Mouse (Mus musculus) lung, embryonic 14.5 days (tissue): ENCODE data around the gene 0610010K14Rik. TPM values are rescaled to one million over a fixed set of nuclear protein-coding genes. Genes with fewer than 3 reads are reported as not detected.

ENCODE experiments used
- ATAC-seq: fragments of 200-750 bp; cut with Nextera tagmentation; 2 replicates; pipeline ENCODE4 v1.8.0; 2017; ENCODE audit warnings: mild to moderate bottlenecking, moderate TSS enrichment, moderate library complexity; ENCODE audit not compliant: insufficient read depth
- DNase-seq: peaks from one replicate; pipeline ENCODE4 v3.0.0-alpha.2; 2015
- H3K27ac ChIP-seq: fragments of 300-500 bp; sonication (generic); 2 replicates; pipeline ENCODE4 v1.5.1; 2014; ENCODE audit warnings: low read depth, mild to moderate bottlenecking, moderate library complexity
- H3K27me3 ChIP-seq: fragments of 300-500 bp; sonication (generic); 2 replicates; pipeline ENCODE4 v1.6.1; 2014; ENCODE audit warnings: low read length, control low read depth; ENCODE audit not compliant: insufficient read depth
- H3K36me3 ChIP-seq: fragments of 300-500 bp; sonication (generic); 2 replicates; pipeline ENCODE4 v1.6.1; 2014; ENCODE audit warnings: control low read depth; ENCODE audit not compliant: insufficient read depth
- H3K4me1 ChIP-seq: fragments of 300-500 bp; sonication (generic); 2 replicates; pipeline ENCODE4 v1.6.1; 2014; ENCODE audit warnings: antibody characterized with exemption, control low read depth; ENCODE audit not compliant: insufficient read depth
- H3K4me2 ChIP-seq: fragments of 300-500 bp; sonication (generic); 2 replicates; pipeline ENCODE4 v1.6.1; 2014; ENCODE audit warnings: mild to moderate bottlenecking
- H3K4me3 ChIP-seq: fragments of 300-500 bp; sonication (generic); 2 replicates; pipeline ENCODE4 v1.5.1; 2014; ENCODE audit warnings: low read depth, low read length
- H3K9ac ChIP-seq: fragments of 300-500 bp; sonication (generic); 2 replicates; pipeline ENCODE4 v1.6.1; 2014
- H3K9me3 ChIP-seq: fragments of 300-500 bp; sonication (generic); 2 replicates; pipeline ENCODE4 v1.6.1; 2016; ENCODE audit warnings: low read depth, low read length, control low read depth
- CTCF ChIP-seq: IDR thresholded peaks from 2 replicates; pipeline ENCODE4 v1.5.1; 2016; ENCODE audit warnings: antibody characterized with exemption, low read depth
- WGBS: fragments of 180-500 bp; shearing (Covaris S2); extraction: QIAGEN DNeasy Blood & Tissue Kit; methylation state at CpG from one replicate; pipeline ENCODE4 v1.1.7; 2014; 5-methylcytosine and 5-hydroxymethylcytosine counted together
- microRNA counts: library from miRNA; unstranded; fragments of <30 nt; microRNA quantifications from one replicate; lab custom pipeline; 2016
- microRNA-seq: library from miRNA; unstranded; fragments of <30 nt; microRNA quantifications from one replicate; pipeline ENCODE4, GENCODE M21; 2016; ENCODE audit warnings: borderline number of aligned reads
- polyA plus RNA-seq: library from polyadenylated mRNA; unstranded; fragments of >200 nt; fragmentation: Nextera tagmentation; extraction: Ambion mirVana; gene quantifications from 2 replicates; pipeline ENCODE4 v1.2.1, GENCODE M21; 2014

The 0610010K14Rik gene
- polyA plus RNA-seq, 1 experiment from 2014 or later, result 180 TPM

GRCm38 (mm10) chr11:70199107-70199506 lies 38.6 kb downstream of the 0610010K14Rik start:
- no peaks in the 10 kb centered on the region for H3K36me3 ChIP-seq
- no peak for ATAC-seq
- WGBS, result 68% methylated on average over 8 of the region's 8 CpGs

DNA sequence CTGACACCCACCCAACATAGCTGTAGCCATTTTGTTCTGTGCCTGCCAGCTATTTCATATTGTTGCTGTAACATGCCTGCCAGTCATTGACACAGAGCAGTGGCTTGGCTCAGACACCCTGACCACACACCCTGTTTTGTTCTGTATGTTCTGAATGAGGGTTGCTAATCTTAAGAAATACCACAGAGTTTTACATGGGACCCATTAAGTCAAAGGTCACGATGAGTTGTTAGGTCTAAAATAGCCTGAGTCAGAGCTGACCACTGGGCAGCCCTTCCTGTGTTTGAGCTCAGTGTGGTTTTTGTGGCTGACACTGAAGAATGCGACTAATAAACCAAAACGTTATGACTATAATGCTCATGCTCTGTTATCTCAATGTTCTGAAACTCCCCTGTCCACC lies 39.4 kb downstream of the 0610010K14Rik start:
- no peaks in the 10 kb centered on the region for H3K9me3 ChIP-seq
- peaks cover 4% of the 10 kb centered on the region; the same call in 1 of the 2 replicates for H3K4me1 ChIP-seq
- no peaks in the 10 kb centered on the region for H3K36me3 ChIP-seq
- H3K4me2 ChIP-seq, result no peak overlapping the region
- no peaks in the 10 kb centered on the region for H3K27me3 ChIP-seq
- ATAC-seq (no peak), DNase-seq (no peak)
- no peak overlapping the region for H3K9ac ChIP-seq
- no peak overlapping the region for H3K4me3 ChIP-seq
- 78% methylated on average over 3 of the region's 3 CpGs for WGBS
- no peak overlapping the region for H3K27ac ChIP-seq
- no peak for TF ChIP-seq CTCF

More at GRCm38 (mm10) chr11:70199107-70199506, 38.6 kb downstream of the 0610010K14Rik start:
- Histone ChIP-seq H3K9me3 (no peaks in the 10 kb centered on the region), H3K4me1 (no peaks in the 10 kb centered on the region), H3K27ac (no peak overlapping the region), H3K4me3 (no peak overlapping the region), H3K4me2 (no peak overlapping the region), H3K27me3 (no peaks in the 10 kb centered on the region), H3K9ac (no peak overlapping the region)
- no peak for TF ChIP-seq CTCF
- DNase-seq, result no peak

DNA sequence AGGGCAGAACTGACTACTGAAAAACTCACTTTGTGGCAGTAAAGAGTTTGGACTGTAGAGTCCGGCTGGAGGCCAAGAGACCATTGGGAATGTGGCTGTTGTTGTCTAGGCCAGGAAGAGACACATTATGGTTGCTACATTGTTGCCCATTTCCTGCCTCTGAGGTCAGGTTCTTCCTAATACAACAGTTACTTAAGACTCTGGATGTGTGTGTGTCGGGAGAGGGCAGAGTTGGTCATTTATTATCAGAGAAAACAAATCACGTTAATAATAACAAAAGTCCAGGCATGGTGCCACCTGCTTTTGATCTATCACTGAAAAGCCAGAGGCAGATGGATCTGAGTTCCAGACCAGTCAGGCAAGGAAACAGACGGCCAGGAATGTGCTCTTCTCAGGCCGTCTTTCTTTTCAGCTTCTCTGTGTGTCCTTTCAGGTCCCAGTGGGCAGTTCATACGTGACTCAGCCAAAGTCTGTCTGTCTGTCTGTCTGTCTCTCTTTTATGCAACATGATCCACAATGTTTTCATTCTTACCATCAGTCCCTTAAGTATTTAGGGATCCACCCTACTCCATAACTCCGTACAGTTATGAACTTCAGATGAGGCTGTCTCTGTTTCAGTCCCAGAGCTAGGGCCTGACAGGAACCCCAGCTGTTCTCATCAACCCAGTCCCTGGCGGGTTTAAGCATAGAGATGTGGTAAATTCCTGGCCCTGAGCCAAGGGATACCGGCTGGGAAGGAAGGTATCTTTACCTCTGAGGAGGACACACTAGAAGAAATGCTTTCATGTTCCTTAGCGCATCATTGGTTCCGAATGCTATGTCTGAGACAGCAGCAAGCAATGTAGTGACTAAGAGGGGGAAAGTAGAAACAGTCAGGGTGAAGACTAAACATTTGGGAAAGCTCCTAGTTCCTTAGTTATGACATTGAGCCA lies 44.1 kb downstream of the 0610010K14Rik start:
- Histone ChIP-seq H3K36me3 (no peaks in the 10 kb centered on the region), H3K9ac (no peak overlapping the region), H3K4me3 (no peak overlapping the region), H3K9me3 (no peaks in the 10 kb centered on the region), H3K27ac (peak overlapping the region; percentile 58; the same call in 1 of the 2 replicates), H3K27me3 (no peaks in the 10 kb centered on the region), H3K4me2 (no peak overlapping the region), H3K4me1 (peaks cover 10% of the 10 kb centered on the region; the same call in 1 of the 2 replicates)
- DNase-seq (peak; percentile 74), ATAC-seq (0 out of 2 replicates have a peak, but pooled peaks have one; percentile 28)
- WGBS, result 27% methylated on average over 11 of the region's 11 CpGs
- no peak for TF ChIP-seq CTCF

DNA sequence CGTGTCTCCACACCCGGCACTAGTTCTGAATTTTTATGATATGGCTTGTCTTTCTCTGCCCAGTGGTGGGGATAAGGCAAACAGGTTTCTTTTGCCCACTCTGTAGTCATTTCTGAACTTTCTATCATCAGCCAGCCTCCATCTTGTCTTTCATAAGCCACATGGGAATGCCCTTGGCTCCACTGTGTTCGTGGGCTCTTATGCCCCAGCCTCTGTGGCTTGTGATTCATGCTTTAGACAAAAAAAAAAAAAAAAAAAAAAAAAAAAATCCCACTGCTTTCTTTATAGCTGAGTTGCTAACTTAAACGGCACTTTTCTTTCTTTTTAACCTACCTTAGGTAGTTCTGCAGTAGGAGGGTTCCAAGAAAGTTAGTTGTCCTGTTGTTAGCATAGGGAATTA lies 45.6 kb downstream of the 0610010K14Rik start:
- Histone ChIP-seq H3K4me3 (no peak overlapping the region), H3K9ac (no peak overlapping the region), H3K9me3 (no peaks in the 10 kb centered on the region), H3K27me3 (no peaks in the 10 kb centered on the region), H3K36me3 (no peaks in the 10 kb centered on the region), H3K4me1 (peaks cover 10% of the 10 kb centered on the region; the same call in 1 of the 2 replicates), H3K4me2 (no peak overlapping the region), H3K27ac (no peak overlapping the region)
- no peak for TF ChIP-seq CTCF
- 78% methylated on average over 4 of the region's 4 CpGs for WGBS
- no peak for DNase-seq
- no peak for ATAC-seq

GRCm38 (mm10) chr11:70191188-70191587 lies 46.5 kb downstream of the 0610010K14Rik start:
- DNase-seq, result no peak
- 80% methylated on average over 6 of the region's 6 CpGs for WGBS
- ATAC-seq, result no peak
- Histone ChIP-seq H3K4me1 (peaks cover 10% of the 10 kb centered on the region; the same call in 1 of the 2 replicates), H3K4me3 (no peak overlapping the region), H3K9ac (no peak overlapping the region), H3K36me3 (no peaks in the 10 kb centered on the region), H3K27ac (no peak overlapping the region), H3K9me3 (no peaks in the 10 kb centered on the region), H3K4me2 (no peak overlapping the region), H3K27me3 (no peaks in the 10 kb centered on the region)
- TF ChIP-seq CTCF, result no peak

- Histone ChIP-seq H3K9ac (no peak overlapping the region), H3K4me2 (no peak overlapping the region), H3K9me3 (no peaks in the 10 kb centered on the region), H3K27me3 (no peaks in the 10 kb centered on the region), H3K4me3 (no peak overlapping the region), H3K4me1 (peaks cover 10% of the 10 kb centered on the region; the same call in 1 of the 2 replicates), H3K36me3 (no peaks in the 10 kb centered on the region), H3K27ac (no peak overlapping the region)
- WGBS, result 78% methylated on average over 28 of the region's 28 CpGs
- TF ChIP-seq CTCF, result no peak
- no peak for DNase-seq
- ATAC-seq, result no peak
These were observed 48.2 kb downstream of the 0610010K14Rik start for GRCm38 (mm10) chr11:70189319-70190134.

MicroRNAs encoded within 50 kb of the gene (microRNA counts, 519-probe panel; counts per million panel counts)
- microRNA mmu-miR-195 (lab: Ali Mortazavi, UCI) (30.5 counts per million), microRNA mmu-miR-497 (lab: Ali Mortazavi, UCI) (2,529 counts per million, percentile 46 among the panel's probes with 10 or more counts)

Small RNA genes within 50 kb of the gene (microRNA-seq; reads per million reads assigned to microRNA genes)
- 2,384 reads per million, percentile 80 among the genes with 10 or more reads in this experiment for gene Mir195a
- gene Mir497, result not detected
- not detected for gene Mir497b

Other genes starting within 250 kb of the 0610010K14Rik start
- gene Gabarap, start 246.8 kb downstream of the 0610010K14Rik start, polyA plus RNA-seq, result 444 and 455 TPM in 2 replicates
- gene Phf23, start 242.1 kb downstream of the 0610010K14Rik start, polyA plus RNA-seq, result 41.1 and 42.8 TPM in 2 replicates
- gene Dvl2, start 237.3 kb downstream of the 0610010K14Rik start, polyA plus RNA-seq, result 36.2 and 40.8 TPM in 2 replicates
- 57.6 and 58.9 TPM in 2 replicates for gene Acadvl, start 222.5 kb downstream of the 0610010K14Rik start, polyA plus RNA-seq
- gene Dlg4, start 221.0 kb downstream of the 0610010K14Rik start, polyA plus RNA-seq, result 5.9 and 7.4 TPM in 2 replicates
- not detected in 2 replicates for gene Asgr1, start 183.8 kb downstream of the 0610010K14Rik start, polyA plus RNA-seq
- 0.47 and 0.78 TPM in 2 replicates for gene Asgr2, start 145.3 kb downstream of the 0610010K14Rik start, polyA plus RNA-seq
- 5.9 and 6.4 TPM in 2 replicates for gene Mgl2, start 107.6 kb downstream of the 0610010K14Rik start, polyA plus RNA-seq
- gene Clec10a, start 81.7 kb downstream of the 0610010K14Rik start, polyA plus RNA-seq, result 0.18 and 1.1 TPM in 2 replicates
- gene Slc16a11, start 25.2 kb downstream of the 0610010K14Rik start, polyA plus RNA-seq, result 0.23 and 0.63 TPM in 2 replicates
- gene Slc16a13, start 16.9 kb downstream of the 0610010K14Rik start, polyA plus RNA-seq, result 4.4 and 6.2 TPM in 2 replicates
- 30.3 and 30.9 TPM in 2 replicates for gene Bcl6b, start 8.1 kb downstream of the 0610010K14Rik start, polyA plus RNA-seq
- 9.3 and 10.8 TPM in 2 replicates for gene Gm21988, start 1.9 kb upstream of the 0610010K14Rik start, polyA plus RNA-seq
- 135 and 140 TPM in 2 replicates for gene Rnasek, start 1.9 kb upstream of the 0610010K14Rik start, polyA plus RNA-seq
- 6.6 and 6.9 TPM in 2 replicates for gene Alox12, start 17.4 kb upstream of the 0610010K14Rik start, polyA plus RNA-seq
- not detected in 2 replicates for gene Alox12e, start 84.7 kb upstream of the 0610010K14Rik start, polyA plus RNA-seq
- gene Alox15, start 114.1 kb upstream of the 0610010K14Rik start, polyA plus RNA-seq, result 0.18 and 0.50 TPM in 2 replicates
- 44.4 and 46.5 TPM in 2 replicates for gene Pelp1, start 172.1 kb upstream of the 0610010K14Rik start, polyA plus RNA-seq
- 15.1 and 17.6 TPM in 2 replicates for gene Arrb2, start 194.7 kb upstream of the 0610010K14Rik start, polyA plus RNA-seq
- 43.0 and 47.9 TPM in 2 replicates for gene Med11, start 214.0 kb upstream of the 0610010K14Rik start, polyA plus RNA-seq
- gene Zmynd15, start 221.5 kb upstream of the 0610010K14Rik start, polyA plus RNA-seq, result 0.28 and 0.65 TPM in 2 replicates
- gene Cxcl16, start 222.1 kb upstream of the 0610010K14Rik start, polyA plus RNA-seq, result 4.9 and 5.8 TPM in 2 replicates